ENCODE assay signal across 25 mouse cellular contexts in the genomic region with DNA sequence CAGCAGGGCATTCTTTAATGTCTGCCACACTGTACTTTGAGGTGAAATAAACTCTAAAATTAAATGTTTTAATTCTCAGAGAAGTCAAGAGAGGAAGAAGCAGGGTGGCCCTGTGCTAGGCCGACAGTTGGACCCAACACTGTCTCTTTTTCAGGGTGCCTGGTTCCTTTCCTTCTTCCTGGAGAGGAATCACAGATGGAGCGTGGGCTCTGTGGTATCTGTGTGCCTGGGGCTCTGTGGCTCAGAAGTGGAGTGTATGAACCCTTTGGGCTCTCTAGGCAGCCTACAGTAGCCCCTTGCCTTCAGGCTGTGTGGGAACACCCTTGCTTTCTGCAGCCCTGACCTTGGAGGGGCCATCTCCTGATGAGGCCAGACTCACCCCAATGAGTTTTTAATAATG. TPM values are rescaled to one million over a fixed set of nuclear protein-coding genes. Genes with fewer than 3 reads are reported as not detected.
A peak's percentile ranks its signal among the peaks of the same experiment; 100 is the strongest.
DNase-seq lines count a peak whose midpoint lies in the region; ATAC-seq lines count a peak whose summit lies in the region.
"Had no signal": no experiment of that assay in that cellular context is flagged by ENCODE, and none has a peak within 500 bp of the region (broad histone marks: within the 10 kb centered on the region; RNA-seq: fewer than 3 reads in every experiment).

No protein-coding gene starts in this region.

- peaks cover 28% of the 10 kb centered on the region for H3K4me1 ChIP-seq in heart, embryonic 13.5 days
- H3K4me1 ChIP-seq in midbrain, embryonic 12.5 days, result 0 out of 2 replicates have a peak, but pooled peaks cover 11% of the 10 kb centered on the region
- H3K4me1 ChIP-seq in midbrain, embryonic 10.5 days, result 0 out of 2 replicates have a peak, but pooled peaks cover 4% of the 10 kb centered on the region

- no peak for DNase-seq in heart, postnatal 36 days
- DNase-seq in layer of hippocampus, adult 18-20 months (ENCODE audit: low spot score in 2 of 2), result peak; percentile 44 to 72
- no peak for DNase-seq in layer of hippocampus, postnatal 25 days (ENCODE audit: extremely low spot score in 1 of 2, low spot score in 1 of 2)
- DNase-seq in midbrain, embryonic 10.5 days (ENCODE audit: low spot score), result no peak
- no peak for DNase-seq in gastrocnemius, postnatal 36 days
- DNase-seq: adrenal gland, postnatal 25 days; B cell, adult 2 months; cerebellum, adult 18-20 months; cerebellum, postnatal 25 days; heart, postnatal 4 days; kidney, postnatal 14 days; liver; lung, adult 2 months; lung, postnatal 10 days; right cerebral cortex, postnatal 14 days; thymus, postnatal 4 days had no signal

- peak overlapping the region; percentile 13; the same call in 1 of the 2 replicates for H3K9ac ChIP-seq in heart, embryonic 13.5 days
- no peak overlapping the region for H3K9ac ChIP-seq in midbrain, embryonic 12.5 days (replicated peaks)
- H3K9ac ChIP-seq: forebrain, embryonic 15.5 days; liver, embryonic 14.5 days had no signal

- WGBS in heart, embryonic 13.5 days, result 63% methylated on average over 2 of the region's 2 CpGs
- WGBS in midbrain, embryonic 12.5 days, result 94% methylated on average over 2 of the region's 2 CpGs
- WGBS in midbrain, embryonic 10.5 days, result 96% methylated on average over 2 of the region's 2 CpGs

- peaks cover 66% of the 10 kb centered on the region for H3K36me3 ChIP-seq in heart, embryonic 13.5 days
- H3K36me3 ChIP-seq in midbrain, embryonic 12.5 days, result peaks cover 73% of the 10 kb centered on the region
- H3K36me3 ChIP-seq in midbrain, embryonic 10.5 days, result peaks cover 93% of the 10 kb centered on the region

- no peaks in the 10 kb centered on the region for H3K9me3 ChIP-seq in heart, embryonic 13.5 days
- H3K9me3 ChIP-seq in midbrain, embryonic 12.5 days, result no peaks in the 10 kb centered on the region
- no peaks in the 10 kb centered on the region for H3K9me3 ChIP-seq in midbrain, embryonic 10.5 days (replicated peaks)
- H3K9me3 ChIP-seq: forebrain, embryonic 15.5 days; neural tube, embryonic 12.5 days had no signal

- ATAC-seq in heart, embryonic 13.5 days (ENCODE audit: extremely low read depth, insufficient number of reproducible peaks, low FRiP score, low TSS enrichment), result no peak
- no peak for ATAC-seq in midbrain, embryonic 12.5 days (ENCODE audit: low FRiP score, low read depth)
- ATAC-seq: forebrain, embryonic 15.5 days; intestine, postnatal 0 days had no signal

- H3K4me2 ChIP-seq in heart, embryonic 13.5 days, result no peak overlapping the region
- H3K4me2 ChIP-seq in midbrain, embryonic 12.5 days (replicated peaks), result no peak overlapping the region
- H3K4me2 ChIP-seq: forebrain, embryonic 15.5 days; midbrain, embryonic 11.5 days; neural tube, embryonic 12.5 days had no signal

- no peaks in the 10 kb centered on the region for H3K27me3 ChIP-seq in heart, embryonic 13.5 days (replicated peaks)
- H3K27me3 ChIP-seq in midbrain, embryonic 12.5 days, result no peaks in the 10 kb centered on the region
- no peaks in the 10 kb centered on the region for H3K27me3 ChIP-seq in midbrain, embryonic 10.5 days (ENCODE audit: low read depth, poor library complexity, severe bottlenecking)
- H3K27me3 ChIP-seq: forebrain, embryonic 15.5 days; neural tube, embryonic 12.5 days had no signal

- no peak overlapping the region for H3K27ac ChIP-seq in heart, embryonic 13.5 days (replicated peaks)
- H3K27ac ChIP-seq in midbrain, embryonic 12.5 days (replicated peaks), result 0 out of 2 replicates have a peak overlapping the region, but pooled peaks have one; percentile 5
- H3K27ac ChIP-seq in midbrain, embryonic 10.5 days (replicated peaks), result no peak overlapping the region
- H3K27ac ChIP-seq: liver, embryonic 14.5 days; macrophage; neural tube, embryonic 12.5 days had no signal

- H3K4me3 ChIP-seq in heart, embryonic 13.5 days, result no peak overlapping the region
- no peak overlapping the region for H3K4me3 ChIP-seq in midbrain, embryonic 12.5 days
- H3K4me3 ChIP-seq in midbrain, embryonic 10.5 days, result no peak overlapping the region
- H3K4me3 ChIP-seq: forebrain, embryonic 15.5 days; myocyte; neural tube, embryonic 12.5 days had no signal

- intact Hi-C loops in heart, postnatal 36 days (cut with DNase I), result no loop called here
- intact Hi-C loops in gastrocnemius, postnatal 36 days (cut with DNase I), result loop anchor here (5.0 kb wide), 1 partner anchor 61 kb away; no protein-coding TSS in a partner anchor

RNA-seq across cellular contexts. Expression of a gene that starts 35.7 kb away (rescaled TPM):
- 25.5 and 25.9 TPM in 2 replicates for polyA plus RNA-seq in heart, embryonic 13.5 days (2015; fragmentation: Nextera tagmentation; extraction: Ambion mirVana)
- 10 to 100 TPM; 38.0 to 40.9 TPM for total RNA-seq in heart, postnatal 36 days (2021)
- 10 to 100 TPM; 77.3 to 83.1 TPM for total RNA-seq in layer of hippocampus, adult 18-20 months (2021)
- 10 to 100 TPM; 92.0 to 93.4 TPM for total RNA-seq in layer of hippocampus, postnatal 25 days (2021)
- polyA plus RNA-seq in midbrain, embryonic 12.5 days (2016; fragmentation: Nextera tagmentation; extraction: Ambion mirVana), result 75.1 and 80.4 TPM in 2 replicates
- polyA plus RNA-seq in midbrain, embryonic 10.5 days (2016; fragmentation: Nextera tagmentation; extraction: Ambion mirVana), result 45.2 and 56.1 TPM in 2 replicates
- 10 to 100 TPM; 26.0 to 29.8 TPM for total RNA-seq in gastrocnemius, postnatal 36 days (2021)

RNA-seq across cellular contexts. Expression of a gene that starts 58.4 kb away (rescaled TPM):
- 70.7 and 74.7 TPM in 2 replicates for polyA plus RNA-seq in heart, embryonic 13.5 days (2015; fragmentation: Nextera tagmentation; extraction: Ambion mirVana)
- 1 to 10 TPM; 2.8 to 3.3 TPM for total RNA-seq in heart, postnatal 36 days (2021)
- under 1 TPM; 0.48 to 0.50 TPM for total RNA-seq in layer of hippocampus, adult 18-20 months (2021)
- 1 to 10 TPM; 1.7 to 2.0 TPM for total RNA-seq in layer of hippocampus, postnatal 25 days (2021)
- 161 and 166 TPM in 2 replicates for polyA plus RNA-seq in midbrain, embryonic 12.5 days (2016; fragmentation: Nextera tagmentation; extraction: Ambion mirVana)
- 291 and 321 TPM in 2 replicates for polyA plus RNA-seq in midbrain, embryonic 10.5 days (2016; fragmentation: Nextera tagmentation; extraction: Ambion mirVana)
- 1 to 10 TPM; 1.4 to 3.0 TPM for total RNA-seq in gastrocnemius, postnatal 36 days (2021)

Comparison
In these comparisons a context has a peak if more than half of its experiments do, and no peak if none do; other contexts are left out.
1. DNase-seq: peak in layer of hippocampus, adult 18-20 months (2 of 2); none in heart, postnatal 36 days (0 of 2), layer of hippocampus, postnatal 25 days (0 of 2), midbrain, embryonic 10.5 days (single experiment) and gastrocnemius, postnatal 36 days (0 of 2).